Mouse (Mus musculus) ES-Bruce4 (cell line): Measurements from ENCODE around the gene Man1a. TPM values are rescaled to one million over a fixed set of nuclear protein-coding genes. Genes with fewer than 3 reads are reported as not detected.
A peak's percentile ranks its signal among the peaks of the same experiment; 100 is the strongest.

Experiments used
- H3K27ac ChIP-seq: 2 replicates; pipeline ENCODE4 v1.5.1; 2012; ENCODE audit warnings: low read length, inconsistent platforms; ENCODE audit not compliant: insufficient read depth
- H3K27me3 ChIP-seq: 2 replicates; pipeline ENCODE4 v1.6.1; 2012; ENCODE audit warnings: mild to moderate bottlenecking, low read length, inconsistent platforms; ENCODE audit not compliant: control insufficient read depth, poor library complexity, insufficient read depth, severe bottlenecking
- H3K36me3 ChIP-seq: 2 replicates; pipeline ENCODE4 v1.6.1; 2012; ENCODE audit warnings: inconsistent platforms, mild to moderate bottlenecking, low read length, moderate library complexity; ENCODE audit not compliant: control insufficient read depth, poor library complexity, insufficient read depth, severe bottlenecking
- H3K4me1 ChIP-seq: one replicate; pipeline ENCODE4 v1.8.1; 2011; ENCODE audit warnings: low read length; ENCODE audit not compliant: control insufficient read depth, insufficient read depth
- H3K4me3 ChIP-seq: 2 replicates; pipeline ENCODE4 v1.5.1; 2011; ENCODE audit warnings: low read depth, mild to moderate bottlenecking, low read length
- H3K9ac ChIP-seq: 2 replicates; pipeline ENCODE4 v1.6.1; 2012; ENCODE audit warnings: low read depth, mild to moderate bottlenecking, inconsistent platforms; ENCODE audit not compliant: poor library complexity, severe bottlenecking
- H3K9me3 ChIP-seq: replicated peaks from 2 replicates; pipeline ENCODE4 v1.6.1; 2012; ENCODE audit warnings: mild to moderate bottlenecking, low read length, inconsistent platforms; ENCODE audit not compliant: control insufficient read depth, poor library complexity, insufficient read depth, severe bottlenecking
- CTCF ChIP-seq: IDR thresholded peaks from one replicate; pipeline ENCODE4 v1.8.1; 2011; ENCODE audit warnings: low read depth, low read length
- EP300 ChIP-seq: IDR thresholded peaks from 2 replicates; pipeline ENCODE4 v1.6.1; 2011; ENCODE audit warnings: low read depth, low read length; ENCODE audit not compliant: insufficient read depth
- POLR2A ChIP-seq: IDR thresholded peaks from one replicate; pipeline ENCODE4 v1.8.1; 2011; ENCODE audit warnings: low read length; ENCODE audit not compliant: insufficient read depth
- polyA plus RNA-seq: library from polyadenylated mRNA; stranded (reverse); fragments of >200 nt; gene quantifications from 2 replicates; pipeline ENCODE4 v1.2.4, GENCODE M21; 2011; ENCODE audit warnings: low read depth; ENCODE audit not compliant: missing spikeins, insufficient read depth, insufficient read length

Gene Man1a
- polyA plus RNA-seq, 1 experiment: 4.8 TPM

- H3K27ac ChIP-seq: no peak overlapping the region
- H3K4me3 ChIP-seq: no peak overlapping the region
- H3K9ac ChIP-seq: no peak overlapping the region
- H3K4me1 ChIP-seq: no peaks in the 10 kb centered on the region
- H3K36me3 ChIP-seq: no peaks in the 10 kb centered on the region
- TF ChIP-seq EP300: no peak
- TF ChIP-seq CTCF: peak; percentile 20
- no peak for TF ChIP-seq POLR2A
- H3K27me3 ChIP-seq: no peaks in the 10 kb centered on the region; the same call in 1 of the 2 replicates
- H3K9me3 ChIP-seq: no peaks in the 10 kb centered on the region
These were observed 217.2 kb downstream of the Man1a start for GRCm38 (mm10) chr10:53859224-53859623.
